Comparison of ENCODE assay signal across 26 mouse cellular contexts in the genomic region with DNA sequence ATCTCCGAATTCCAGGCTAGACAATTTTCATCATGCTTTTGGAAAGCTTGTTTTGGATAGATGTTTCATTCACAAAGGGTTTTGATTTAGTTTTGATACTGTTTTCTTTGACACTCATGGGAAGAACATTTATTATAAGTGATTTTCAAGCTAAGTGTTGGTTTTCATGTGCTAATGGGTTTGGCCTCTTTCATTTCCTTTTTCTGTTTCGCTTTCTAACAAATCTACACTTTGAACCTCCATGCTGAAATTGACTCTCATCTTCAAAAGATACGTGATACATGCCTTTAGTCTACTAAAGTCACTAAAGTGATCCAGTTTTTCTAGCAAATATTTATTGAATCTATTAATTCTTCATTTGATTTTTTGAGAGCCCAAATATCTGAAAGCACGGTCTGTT.
DNase-seq lines count a peak whose midpoint lies in the region; ATAC-seq and TF ChIP-seq lines count a peak whose summit lies in the region.
"Had no signal": no experiment of that assay in that cellular context is flagged by ENCODE, and none has a peak within 500 bp of the region (broad histone marks: within the 10 kb centered on the region; RNA-seq: fewer than 3 reads in every experiment).

No protein-coding gene starts in this region.

- intact Hi-C loops in gastrocnemius, adult 2 months (cut with DNase I) = no loop called here

- no peak overlapping the region for H3K27ac ChIP-seq in gastrocnemius, adult 2 months
- H3K27ac ChIP-seq: embryonic facial prominence, embryonic 13.5 days; embryonic facial prominence, embryonic 15.5 days; forebrain, embryonic 10.5 days; forebrain, embryonic 12.5 days had no signal

- no peak overlapping the region for H3K4me3 ChIP-seq in gastrocnemius, adult 2 months
- H3K4me3 ChIP-seq: embryonic facial prominence, embryonic 13.5 days; embryonic facial prominence, embryonic 15.5 days; erythroblast, embryonic 14.5 days; forebrain, embryonic 10.5 days; forebrain, embryonic 12.5 days had no signal

- peak; percentile 41 for DNase-seq in A20 (ENCODE audit: low read depth, low spot score)
- DNase-seq in induced T-regulatory cell, adult 2 months (ENCODE audit: low read depth) = peak; percentile 57
- DNase-seq in naive thymus-derived CD4-positive, alpha-beta T cell, adult 2 months (ENCODE audit: low read depth) = peak; percentile 58
- no peak for DNase-seq in natural killer cell, adult 2 months (ENCODE audit: low spot score in 2 of 2)
- DNase-seq in cerebellum, adult 9-11 months = no peak
- no peak for DNase-seq in gastrocnemius, adult 2 months
- no peak for DNase-seq in kidney, postnatal 36 days
- DNase-seq: adrenal gland, adult 8-10 months; adrenal gland, postnatal 14 days; adrenal gland, postnatal 36 days; cerebellum, adult 11-12 months; cerebellum, adult 2 months; cerebellum, adult 9-10 months; cerebellum, postnatal 14 days; cerebellum, postnatal 36 days; embryo, embryonic 11 days had no signal

- ATAC-seq in CD4-positive, CD25-positive, alpha-beta regulatory T cell, adult 4 months = peak; percentile 67
- ATAC-seq: activated CD4-positive, CD25-positive, alpha-beta regulatory T cell, adult 4 months; forebrain, embryonic 14.5 days; forebrain, embryonic 16.5 days; Patski had no signal

- TF ChIP-seq CTCF in gastrocnemius, adult 2 months (IDR thresholded peaks at IDR 0.05) = no peak

Comparison
In these comparisons a context has a peak if more than half of its experiments do, and no peak if none do; other contexts are left out.
1. DNase-seq: peak in A20 (single experiment), induced T-regulatory cell, adult 2 months (single experiment) and naive thymus-derived CD4-positive, alpha-beta T cell, adult 2 months (single experiment); none in natural killer cell, adult 2 months (0 of 2), cerebellum, adult 9-11 months (single experiment), gastrocnemius, adult 2 months (single experiment) and kidney, postnatal 36 days (0 of 2).